Mouse (Mus musculus) lung, adult 2 months (tissue): ENCODE results near the gene Fzd10. TPM values are rescaled to one million over a fixed set of nuclear protein-coding genes. Genes with fewer than 3 reads are reported as not detected.

Source experiments
- DNase-seq: peaks from one replicate; pipeline ENCODE4 v3.0.0; 2022
- H3K4me1 ChIP-seq: fragments of 200-500 bp; 2 replicates; pipeline ENCODE4 v1.6.1; 2011; ENCODE audit warnings: low read length; ENCODE audit not compliant: control insufficient read depth, insufficient read depth
- H3K4me3 ChIP-seq: fragments of 200-500 bp; replicated peaks from 2 replicates; pipeline ENCODE3; 2011; ENCODE audit warnings: low read depth, mild to moderate bottlenecking, control low read depth, low read length; ENCODE audit errors: extremely low read depth
- CTCF ChIP-seq: fragments of 200-500 bp; IDR thresholded peaks from 2 replicates; pipeline ENCODE4 v1.5.1; 2011; ENCODE audit warnings: mild to moderate bottlenecking, low read length, control low read depth; ENCODE audit not compliant: insufficient read depth
- POLR2A ChIP-seq: fragments of 200-500 bp; IDR thresholded peaks from 2 replicates; pipeline ENCODE4 v1.6.1; 2011; ENCODE audit warnings: low read depth, mild to moderate bottlenecking, control low read depth, low read length, borderline replicate concordance; ENCODE audit errors: extremely low read depth
- WGBS: fragments of 180-500 bp; shearing (Covaris S2); methylation state at CpG from one replicate; pipeline ENCODE4 v1.1.7; 2018; 5-methylcytosine and 5-hydroxymethylcytosine counted together
- polyA plus RNA-seq: library from polyadenylated mRNA; depleted of rRNA; stranded (reverse); fragments of >200 nt; gene quantifications from 2 replicates; pipeline ENCODE4 v1.2.3, GENCODE M21; 2012; rRNA removed

Fzd10 gene
- 0.25 and 1.3 TPM in 2 replicates for polyA plus RNA-seq

DNA sequence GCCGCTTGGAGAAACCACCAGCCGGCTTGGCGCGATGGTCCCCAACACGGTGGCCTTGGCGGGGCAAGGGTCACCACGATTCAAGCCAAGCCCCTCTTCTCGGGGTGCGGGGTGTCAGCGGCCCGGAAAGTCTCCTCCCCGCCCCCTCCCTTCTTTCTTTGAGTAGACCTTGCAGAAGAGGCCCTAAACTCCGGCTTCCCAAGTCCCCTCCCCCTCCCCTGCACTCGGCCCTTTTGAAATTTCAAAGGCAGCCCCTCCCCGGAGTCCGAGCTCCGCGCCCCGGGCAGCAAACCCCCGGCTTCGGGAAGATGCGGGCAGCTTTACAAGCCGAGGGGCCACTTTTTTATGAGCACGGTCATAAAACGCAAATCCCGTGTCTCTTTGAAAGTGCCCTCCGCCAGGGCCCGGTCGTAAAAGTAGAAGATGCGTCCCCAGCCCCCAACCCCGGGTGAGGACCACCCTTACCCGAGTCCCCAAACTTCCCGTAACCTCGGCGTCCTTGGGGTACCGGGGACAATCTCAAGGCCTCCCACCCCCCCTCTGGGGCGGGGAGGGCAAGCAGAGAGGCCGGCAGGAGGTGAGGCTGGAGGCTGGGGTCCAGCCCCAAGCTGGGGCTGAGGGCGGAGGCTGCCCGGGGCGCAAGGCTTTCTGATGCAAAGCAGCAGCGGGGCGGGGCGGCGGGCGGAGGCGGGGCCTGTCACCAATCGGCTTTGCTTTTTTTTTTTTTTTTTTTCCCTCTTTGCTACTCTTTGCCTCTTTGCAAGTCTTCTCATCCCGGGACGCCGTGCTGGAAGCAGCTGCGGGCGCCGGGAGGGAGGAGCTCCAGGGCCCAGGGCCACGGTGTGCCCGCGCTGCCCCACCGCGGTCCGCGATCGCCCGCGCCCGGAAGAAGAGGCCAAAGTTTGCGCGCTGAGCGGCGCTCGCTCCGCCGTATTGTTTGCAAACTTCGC lies at the start of gene Fzd10:
Fzd10 (plus strand) TSS at position 773 of the 950 bp plus-strand sequence.
- peaks cover 2% of the 10 kb centered on the region; the same call in 1 of the 2 replicates for H3K4me1 ChIP-seq
- under 1% methylated on average over 73 of the region's 73 CpGs for WGBS
- TF ChIP-seq POLR2A (no peak), CTCF (no peak)
- DNase-seq, result no peak
- peak within 1 kb of the TSS; percentile 43 for H3K4me3 ChIP-seq

DNA sequence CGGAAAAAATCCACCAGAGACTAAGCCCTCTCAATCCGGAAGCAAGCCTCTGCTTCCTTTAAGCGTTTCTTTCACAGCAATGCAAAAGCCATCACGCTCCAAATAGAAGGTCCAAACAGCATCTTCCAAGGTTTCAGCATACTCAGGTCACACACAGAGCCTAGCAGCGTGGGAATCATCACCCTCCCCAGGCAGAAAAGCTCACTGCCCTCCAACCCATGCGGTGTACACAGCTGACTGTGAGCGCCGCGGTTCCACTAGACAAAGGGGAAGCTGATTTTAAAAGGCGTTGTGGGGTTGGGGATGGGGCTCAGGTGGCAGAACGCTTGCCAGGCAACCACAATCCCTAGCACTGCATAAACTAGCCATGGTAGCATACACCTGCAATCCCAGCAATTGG lies 49.2 kb upstream of the Fzd10 start:
- no peak for DNase-seq
- TF ChIP-seq CTCF (no peak), POLR2A (no peak)
- WGBS, result 6% methylated on average over 11 of the region's 11 CpGs
- H3K4me3 ChIP-seq, result no peak overlapping the region
- no peaks in the 10 kb centered on the region for H3K4me1 ChIP-seq

DNA sequence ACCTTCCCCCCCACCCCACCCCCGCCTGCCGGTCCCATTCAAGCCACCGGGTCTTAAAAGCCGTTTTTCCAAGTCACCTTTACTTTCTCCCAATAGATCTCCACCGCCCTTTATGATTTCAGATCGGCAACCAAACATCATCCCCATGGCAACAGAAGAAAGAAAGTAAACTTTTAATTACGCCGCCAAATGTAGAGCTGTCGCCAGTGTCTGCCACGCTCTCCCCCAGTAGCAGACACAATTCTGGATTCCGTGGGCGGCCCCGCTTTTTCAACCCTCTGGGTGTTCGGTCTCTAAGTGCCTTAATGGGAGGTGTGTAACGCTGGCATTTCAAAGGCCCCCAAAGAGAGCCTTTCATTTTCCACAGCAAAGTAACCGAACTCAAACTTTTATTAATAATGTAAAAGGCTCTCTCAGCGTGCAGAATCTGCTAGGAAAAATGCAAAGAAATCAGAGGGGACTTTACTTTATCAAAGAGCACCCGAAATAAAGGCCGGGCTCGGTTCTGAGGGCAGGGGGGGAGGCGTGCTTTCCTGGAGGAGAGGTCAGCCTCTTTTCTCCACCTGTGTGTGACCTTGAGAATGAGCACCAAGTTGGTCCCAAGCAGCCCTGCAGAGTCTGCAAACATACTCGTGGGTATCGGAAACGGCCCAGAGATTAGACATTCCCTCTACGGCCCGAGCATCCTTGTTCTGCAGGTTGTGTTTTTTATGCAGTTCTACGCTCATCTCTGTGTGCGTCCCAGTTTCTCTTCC lies 48.3 kb upstream of the Fzd10 start:
- H3K4me3 ChIP-seq, result no peak overlapping the region
- H3K4me1 ChIP-seq, result no peaks in the 10 kb centered on the region
- WGBS, result 13% methylated on average over 28 of the region's 28 CpGs
- DNase-seq, result no peak
- TF ChIP-seq POLR2A, result no peak
- no peak for TF ChIP-seq CTCF

DNA sequence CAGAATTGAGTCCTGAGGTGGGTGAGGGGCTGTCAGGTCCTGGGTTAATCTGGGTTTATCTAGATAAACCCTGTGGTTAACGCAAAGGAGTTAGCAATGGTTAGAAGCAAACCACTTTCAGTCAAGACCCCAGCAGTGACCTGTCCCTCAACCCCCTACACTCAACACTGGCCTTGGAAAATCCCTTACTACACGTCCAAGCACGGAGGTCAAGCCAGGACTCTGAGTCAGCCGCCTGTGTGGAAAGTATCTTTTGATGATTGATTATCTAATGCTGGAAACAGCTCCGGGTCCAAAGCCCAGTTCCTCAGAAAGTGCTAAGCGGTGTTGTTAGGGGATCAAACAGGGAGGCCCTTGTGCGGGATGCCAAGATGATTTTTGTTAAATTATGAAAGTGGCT lies 42.5 kb upstream of the Fzd10 start:
- WGBS, result 13% methylated on average over 7 of the region's 7 CpGs
- TF ChIP-seq CTCF, result no peak
- no peak for TF ChIP-seq POLR2A
- no peak for DNase-seq
- Histone ChIP-seq H3K4me1 (no peaks in the 10 kb centered on the region), H3K4me3 (no peak overlapping the region)

DNA sequence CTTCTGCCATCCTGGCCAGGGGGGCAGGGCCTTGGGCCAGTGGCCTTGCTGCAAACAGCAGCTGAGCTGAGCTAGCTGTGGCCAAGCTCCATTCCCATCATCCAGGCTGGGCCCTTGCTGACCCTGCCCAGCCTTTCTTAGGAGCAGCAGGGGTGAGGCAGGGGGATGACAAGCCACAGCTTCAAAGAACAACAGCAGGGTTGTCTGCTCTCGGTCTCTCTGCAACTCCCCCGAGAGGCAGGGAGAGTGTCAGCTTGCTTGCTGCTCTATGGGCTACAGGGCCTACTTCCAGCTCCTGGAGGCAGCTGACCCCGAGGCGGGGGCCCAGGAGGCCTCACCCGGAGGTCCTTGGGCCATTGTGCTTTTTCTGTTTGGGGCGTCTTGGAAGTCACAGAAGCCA lies 33.3 kb upstream of the Fzd10 start:
- no peak for DNase-seq
- Histone ChIP-seq H3K4me3 (no peak overlapping the region), H3K4me1 (no peaks in the 10 kb centered on the region)
- TF ChIP-seq POLR2A, result no peak
- no peak for TF ChIP-seq CTCF
- WGBS, result 49% methylated on average over 6 of the region's 6 CpGs

DNA sequence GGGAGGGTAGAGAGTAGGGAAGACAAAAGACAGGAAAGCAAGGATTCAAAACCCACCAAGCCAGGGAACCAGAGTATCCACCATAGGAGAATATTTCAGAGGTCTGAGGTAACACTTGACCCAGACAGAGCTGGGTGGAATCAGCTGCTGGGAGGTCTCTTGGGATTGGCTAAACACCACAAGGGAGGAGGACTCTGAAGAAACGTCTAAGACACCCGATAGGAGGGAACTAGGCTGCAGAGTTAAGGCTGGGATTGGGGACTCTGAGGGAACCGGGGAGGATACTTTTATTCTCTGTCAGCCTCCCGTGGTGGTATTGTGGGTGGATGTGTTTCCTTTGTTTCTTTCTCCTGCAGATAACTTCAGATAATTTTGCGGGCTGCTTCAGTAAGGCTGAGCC lies 31.7 kb upstream of the Fzd10 start:
- DNase-seq, result no peak
- TF ChIP-seq CTCF (no peak), POLR2A (no peak)
- Histone ChIP-seq H3K4me3 (no peak overlapping the region), H3K4me1 (no peaks in the 10 kb centered on the region)
- 24% methylated on average over 5 of the region's 5 CpGs for WGBS

DNA sequence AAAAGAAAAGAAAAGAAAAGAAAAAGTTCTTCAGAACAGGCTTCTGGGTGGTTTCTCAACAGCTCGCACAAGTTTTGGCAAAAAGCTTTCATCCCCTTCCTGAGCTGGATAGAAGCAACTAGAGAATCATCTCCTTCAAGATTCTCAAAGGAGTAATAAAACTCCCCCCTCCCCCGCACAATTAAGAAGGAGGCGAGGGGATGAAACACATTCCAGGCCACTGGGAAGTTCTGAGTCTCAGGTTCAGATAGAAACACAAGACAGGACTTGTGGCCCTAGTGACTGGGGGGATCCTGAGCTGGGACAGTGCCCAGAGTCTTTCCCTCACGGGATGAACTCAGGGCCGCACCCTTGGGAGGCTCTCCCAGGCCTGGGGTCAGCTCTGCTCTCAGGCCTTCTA lies 30.6 kb upstream of the Fzd10 start:
- WGBS, result 60% methylated on average over 5 of the region's 5 CpGs
- no peak for DNase-seq
- H3K4me1 ChIP-seq, result no peaks in the 10 kb centered on the region
- no peak overlapping the region for H3K4me3 ChIP-seq
- TF ChIP-seq CTCF (no peak), POLR2A (no peak)

DNA sequence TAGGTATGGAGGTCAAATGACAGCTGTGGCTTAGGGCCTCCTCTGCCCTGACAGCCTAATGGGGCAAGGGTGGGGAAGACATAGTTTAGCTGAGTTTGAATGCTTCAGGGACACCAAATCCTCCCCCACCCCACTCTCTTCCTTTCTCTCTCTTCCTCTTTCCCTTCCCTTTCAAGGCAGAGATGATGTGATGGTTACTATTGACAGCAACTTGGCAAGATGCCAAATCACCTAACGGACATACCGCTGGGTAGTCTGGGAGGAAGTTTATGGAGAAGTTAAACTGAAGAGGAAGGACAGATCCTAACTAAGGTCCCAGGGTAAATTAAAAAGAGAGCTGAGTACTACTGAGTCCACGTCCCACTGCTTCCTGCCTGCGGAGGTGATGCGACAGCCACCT lies 29.8 kb upstream of the Fzd10 start:
- H3K4me1 ChIP-seq, result no peaks in the 10 kb centered on the region
- WGBS, result 46% methylated on average over 5 of the region's 5 CpGs
- DNase-seq, result no peak
- H3K4me3 ChIP-seq, result no peak overlapping the region
- no peak for TF ChIP-seq CTCF

DNA sequence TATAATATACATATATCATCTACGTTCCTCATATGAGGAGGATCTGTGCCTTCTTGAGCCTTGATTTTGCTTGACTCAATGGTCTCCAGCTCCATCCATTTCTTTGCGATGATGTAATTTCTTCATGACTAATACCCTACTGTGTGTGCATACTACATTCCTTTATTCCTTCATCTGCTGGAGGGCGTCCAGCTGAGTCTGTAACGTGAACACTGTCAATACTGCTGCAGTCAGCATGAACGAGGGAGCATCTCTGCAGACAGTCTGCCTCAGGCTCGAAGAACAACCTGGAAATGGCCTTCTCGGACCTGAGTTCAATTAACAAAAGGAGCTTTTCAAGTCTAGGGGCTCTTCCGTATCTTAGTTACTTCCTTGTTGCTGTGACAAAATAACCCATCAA lies 28.9 kb upstream of the Fzd10 start:
- WGBS, result 70% methylated on average over 8 of the region's 8 CpGs
- TF ChIP-seq CTCF (no peak), POLR2A (no peak)
- DNase-seq, result no peak
- H3K4me3 ChIP-seq, result no peak overlapping the region
- peaks cover 5% of the 10 kb centered on the region; the same call in 1 of the 2 replicates for H3K4me1 ChIP-seq

DNA sequence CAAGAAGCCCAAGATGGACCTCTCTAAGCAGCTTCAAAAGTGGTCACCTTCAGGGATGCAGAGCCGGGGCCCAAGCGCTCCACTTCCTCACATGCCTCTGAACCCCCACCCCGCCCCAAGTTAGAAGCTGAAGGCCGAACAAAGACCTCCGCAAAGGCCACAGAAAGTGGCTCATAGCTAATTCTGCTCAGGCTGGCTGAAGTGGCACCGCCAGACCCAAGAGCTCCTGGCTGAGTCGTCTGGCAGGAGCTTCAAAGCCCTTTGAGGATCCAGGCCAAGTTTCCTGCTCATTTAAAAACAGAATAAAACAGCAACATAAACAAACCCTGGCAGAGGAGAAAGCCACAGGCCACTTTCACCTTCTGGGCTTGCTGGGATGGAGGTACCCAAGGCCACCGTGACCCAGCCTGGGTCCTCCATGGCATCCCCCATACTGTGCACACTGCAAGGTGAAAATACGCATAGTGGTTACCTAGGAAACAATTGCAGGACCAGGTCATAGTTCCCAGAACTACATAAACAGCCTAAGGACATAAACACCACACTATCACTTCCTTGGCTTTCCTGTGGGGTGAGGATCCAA lies 24.6 kb upstream of the Fzd10 start:
- WGBS, result 28% methylated on average over 9 of the region's 9 CpGs
- DNase-seq, result no peak
- Histone ChIP-seq H3K4me3 (no peak overlapping the region), H3K4me1 (peaks cover 5% of the 10 kb centered on the region; the same call in 1 of the 2 replicates)
- TF ChIP-seq CTCF (no peak), POLR2A (no peak)
